Mouse (Mus musculus) stomach, embryonic 16.5 days (tissue): ENCODE results near the gene Dhx37. TPM values are rescaled to one million over a fixed set of nuclear protein-coding genes. Genes with fewer than 3 reads are reported as not detected.
A peak's percentile ranks its signal among the peaks of the same experiment; 100 is the strongest.

Source experiments
- ATAC-seq: fragments of 200-750 bp; cut with Nextera tagmentation; 2 replicates; pipeline ENCODE4 v1.8.0; 2017; ENCODE audit warnings: moderate number of reproducible peaks, moderate TSS enrichment; ENCODE audit not compliant: insufficient read depth, low FRiP score
- H3K27ac ChIP-seq: fragments of 300-500 bp; sonication (generic); 2 replicates; pipeline ENCODE4 v1.5.1; 2014; ENCODE audit warnings: low read length
- H3K27me3 ChIP-seq: fragments of 300-500 bp; sonication (generic); 2 replicates; pipeline ENCODE4 v1.6.1; 2014; ENCODE audit warnings: low read length, control low read depth, mixed read lengths; ENCODE audit not compliant: control insufficient read depth, insufficient read depth
- H3K36me3 ChIP-seq: fragments of 300-500 bp; sonication (generic); 2 replicates; pipeline ENCODE4 v1.6.1; 2014; ENCODE audit warnings: low read length; ENCODE audit not compliant: control insufficient read depth, insufficient read depth
- H3K4me1 ChIP-seq: fragments of 300-500 bp; sonication (generic); 2 replicates; pipeline ENCODE4 v1.6.1; 2014; ENCODE audit warnings: low read length, control low read depth, mixed read lengths; ENCODE audit not compliant: control insufficient read depth, insufficient read depth
- H3K4me2 ChIP-seq: fragments of 300-500 bp; sonication (generic); 2 replicates; pipeline ENCODE4 v1.6.1; 2014; ENCODE audit warnings: low read depth, low read length, mixed read lengths
- H3K4me3 ChIP-seq: fragments of 300-500 bp; sonication (generic); replicated peaks from 2 replicates; pipeline ENCODE4 v1.5.1; 2014; ENCODE audit warnings: mild to moderate bottlenecking, low read length
- H3K9ac ChIP-seq: fragments of 300-500 bp; sonication (generic); 2 replicates; pipeline ENCODE4 v1.6.1; 2014; ENCODE audit warnings: low read length
- H3K9me3 ChIP-seq: fragments of 300-500 bp; sonication (generic); replicated peaks from 2 replicates; pipeline ENCODE4 v1.6.1; 2016; ENCODE audit warnings: low read length, control low read depth; ENCODE audit not compliant: control insufficient read depth
- WGBS: fragments of 180-500 bp; shearing (Covaris S2); extraction: QIAGEN DNeasy Blood & Tissue Kit; methylation state at CpG from one replicate; pipeline ENCODE4 v1.1.7; 2014; 5-methylcytosine and 5-hydroxymethylcytosine counted together
- polyA plus RNA-seq: library from polyadenylated mRNA; unstranded; fragments of >200 nt; fragmentation: Nextera tagmentation; extraction: Ambion mirVana; gene quantifications from 2 replicates; pipeline ENCODE4 v1.2.1, GENCODE M21; 2015

The Dhx37 gene
- polyA plus RNA-seq, 1 experiment from 2014 or later = 8.4 TPM

DNA sequence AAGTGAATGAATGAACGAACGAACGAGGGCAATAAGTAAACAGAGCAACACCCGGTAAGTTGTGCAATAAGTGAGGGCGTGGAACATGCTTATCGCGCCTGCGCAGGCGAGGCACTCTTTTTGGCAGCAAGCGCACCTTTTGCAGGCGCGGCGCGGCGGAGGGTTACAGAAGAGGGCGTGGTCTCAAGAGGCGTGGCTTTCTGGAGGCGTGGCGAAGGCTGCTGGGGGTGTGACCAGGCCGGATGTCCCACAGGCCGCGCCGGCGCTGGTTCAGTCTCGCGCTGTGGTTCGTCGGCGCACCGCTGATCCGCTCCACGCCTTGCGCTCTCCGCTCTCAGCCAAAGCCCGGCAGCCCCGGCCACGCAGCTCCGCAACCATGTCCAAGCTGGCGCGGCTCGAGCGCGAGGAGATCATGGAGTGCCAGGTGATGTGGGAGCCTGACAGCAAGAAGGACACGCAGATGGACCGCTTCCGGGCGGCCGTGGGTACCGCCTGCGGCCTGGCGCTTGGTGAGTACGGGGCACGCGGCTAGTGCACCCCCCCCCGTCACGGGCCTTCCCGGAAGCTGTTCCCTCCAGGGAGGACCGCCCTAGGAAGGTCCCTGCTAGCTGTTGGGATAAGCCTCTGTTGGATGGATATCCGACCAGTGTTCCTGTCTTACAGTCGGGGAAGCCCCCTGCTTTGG lies 41.8 kb upstream of the Dhx37 start, which contains the start of gene Aacs:
Aacs (plus strand) TSS at position 214 of the 685 bp plus-strand sequence.
- no peaks in the 10 kb centered on the region for H3K36me3 ChIP-seq
- peak within 1 kb of the TSS; percentile 85 for H3K27ac ChIP-seq
- peak within 1 kb of the TSS; percentile 93 for H3K4me3 ChIP-seq
- H3K4me2 ChIP-seq = peak within 1 kb of the TSS; percentile 74
- H3K4me1 ChIP-seq = peaks cover 28% of the 10 kb centered on the region
- WGBS = under 1% methylated on average over 60 of the region's 60 CpGs
- H3K9me3 ChIP-seq = no peaks in the 10 kb centered on the region
- H3K9ac ChIP-seq = peak within 1 kb of the TSS; percentile 90
- no peaks in the 10 kb centered on the region for H3K27me3 ChIP-seq
- peak; percentile 95 for ATAC-seq

DNA sequence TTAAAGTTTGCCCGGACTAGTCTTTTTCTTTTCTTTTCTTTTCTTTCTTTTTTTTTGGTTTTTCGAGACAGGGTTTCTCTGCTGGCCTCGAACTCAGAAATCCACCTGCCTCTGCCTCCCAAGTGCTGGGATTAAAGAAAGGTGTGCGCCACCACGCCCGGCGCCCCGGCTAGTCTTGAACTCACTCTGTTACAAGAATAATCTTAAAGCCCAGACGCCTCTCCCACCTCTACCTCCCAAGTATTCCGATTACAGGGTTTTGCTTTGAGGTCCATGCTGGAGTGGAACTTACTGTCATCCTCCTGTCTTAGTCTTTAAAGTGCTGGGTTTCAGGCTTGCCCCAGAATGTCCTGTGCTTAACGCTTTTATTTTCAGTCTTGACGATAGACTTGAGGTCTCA lies 41.1 kb upstream of the Dhx37 start:
- no peaks in the 10 kb centered on the region for H3K36me3 ChIP-seq
- WGBS = 57% methylated on average over 12 of the region's 12 CpGs
- peak overlapping the region; percentile 74 for H3K4me2 ChIP-seq
- H3K27ac ChIP-seq = peak overlapping the region; percentile 56
- H3K27me3 ChIP-seq = no peaks in the 10 kb centered on the region
- H3K9me3 ChIP-seq = no peaks in the 10 kb centered on the region
- peak overlapping the region; percentile 93 for H3K4me3 ChIP-seq
- H3K4me1 ChIP-seq = peaks cover 22% of the 10 kb centered on the region
- H3K9ac ChIP-seq = peak overlapping the region; percentile 44
- no peak for ATAC-seq

GRCm38 (mm10) chr5:125472796-125473475 lies 39.0 kb upstream of the Dhx37 start:
- H3K36me3 ChIP-seq = no peaks in the 10 kb centered on the region

GRCm38 (mm10) chr5:125470713-125471112 lies 36.8 kb upstream of the Dhx37 start:
- H3K27ac ChIP-seq = no peak overlapping the region
- no peaks in the 10 kb centered on the region for H3K9me3 ChIP-seq
- no peak for ATAC-seq
- 0 out of 2 replicates have a peak, but pooled peaks cover 3% of the 10 kb centered on the region for H3K4me1 ChIP-seq
- H3K4me3 ChIP-seq = no peak overlapping the region
- H3K4me2 ChIP-seq = no peak overlapping the region
- H3K27me3 ChIP-seq = no peaks in the 10 kb centered on the region
- H3K9ac ChIP-seq = no peak overlapping the region
- H3K36me3 ChIP-seq = no peaks in the 10 kb centered on the region
- 87% methylated on average over 4 of the region's 4 CpGs for WGBS

More at GRCm38 (mm10) chr5:125472796-125473475, 39.0 kb upstream of the Dhx37 start:
- Histone ChIP-seq H3K9ac (no peak overlapping the region), H3K27ac (no peak overlapping the region), H3K4me3 (no peak overlapping the region), H3K27me3 (no peaks in the 10 kb centered on the region), H3K4me1 (peaks cover 16% of the 10 kb centered on the region), H3K9me3 (no peaks in the 10 kb centered on the region), H3K4me2 (no peak overlapping the region)
- no peak for ATAC-seq
- 71% methylated on average over 9 of the region's 9 CpGs for WGBS

DNA sequence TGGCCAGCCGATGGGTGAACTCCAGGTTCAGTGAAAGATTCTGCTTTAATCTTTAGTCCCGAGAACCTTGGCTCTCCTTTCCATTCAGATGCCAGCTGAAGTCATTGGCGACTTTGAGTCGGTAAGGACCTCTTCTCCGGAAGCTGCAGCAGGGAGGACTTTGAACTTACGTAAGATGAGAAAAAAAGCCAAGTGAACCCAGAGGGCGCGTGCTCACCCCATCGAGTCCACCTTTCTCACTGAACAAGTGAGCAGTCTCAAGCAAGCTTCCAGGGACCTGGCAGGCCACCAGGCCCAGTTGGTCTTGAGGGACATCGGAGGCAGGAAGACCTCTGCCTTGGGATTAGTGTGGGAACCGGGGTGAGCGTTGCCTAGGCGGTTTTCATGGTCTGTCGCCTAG lies 33.3 kb upstream of the Dhx37 start:
- no peak overlapping the region for H3K9ac ChIP-seq
- 88% methylated on average over 14 of the region's 14 CpGs for WGBS
- peaks cover 9% of the 10 kb centered on the region for H3K4me1 ChIP-seq
- no peaks in the 10 kb centered on the region for H3K9me3 ChIP-seq
- no peaks in the 10 kb centered on the region for H3K27me3 ChIP-seq
- no peak overlapping the region for H3K4me2 ChIP-seq
- no peak overlapping the region for H3K4me3 ChIP-seq
- H3K27ac ChIP-seq = no peak overlapping the region
- no peaks in the 10 kb centered on the region for H3K36me3 ChIP-seq
- ATAC-seq = no peak

DNA sequence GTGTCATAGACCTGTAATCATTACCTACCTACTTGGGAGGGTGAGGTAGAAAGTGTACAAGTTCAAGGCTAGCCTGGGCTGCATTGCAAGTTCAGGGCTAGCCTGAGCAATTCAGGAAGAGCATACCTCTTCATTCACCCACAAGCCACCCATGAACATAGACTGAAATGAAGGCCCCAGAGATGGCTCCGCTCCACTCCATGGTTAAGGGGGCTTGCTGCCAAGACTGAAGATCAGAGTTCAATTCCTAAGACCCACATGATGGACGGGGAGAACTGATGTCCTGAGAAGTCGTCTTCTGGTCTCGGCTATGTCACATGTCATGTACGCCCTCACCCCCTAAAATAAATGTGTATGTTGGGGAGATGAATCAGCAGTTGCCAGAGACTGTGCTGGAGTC lies 32.6 kb upstream of the Dhx37 start:
- Histone ChIP-seq H3K27me3 (no peaks in the 10 kb centered on the region), H3K4me3 (no peak overlapping the region; the same call in 1 of the 2 replicates), H3K9ac (0 out of 2 replicates have a peak overlapping the region, but pooled peaks have one; percentile 69), H3K4me2 (no peak overlapping the region), H3K27ac (no peak overlapping the region), H3K4me1 (peaks cover 9% of the 10 kb centered on the region), H3K9me3 (no peaks in the 10 kb centered on the region), H3K36me3 (no peaks in the 10 kb centered on the region)
- ATAC-seq = no peak
- 84% methylated on average over 5 of the region's 5 CpGs for WGBS

DNA sequence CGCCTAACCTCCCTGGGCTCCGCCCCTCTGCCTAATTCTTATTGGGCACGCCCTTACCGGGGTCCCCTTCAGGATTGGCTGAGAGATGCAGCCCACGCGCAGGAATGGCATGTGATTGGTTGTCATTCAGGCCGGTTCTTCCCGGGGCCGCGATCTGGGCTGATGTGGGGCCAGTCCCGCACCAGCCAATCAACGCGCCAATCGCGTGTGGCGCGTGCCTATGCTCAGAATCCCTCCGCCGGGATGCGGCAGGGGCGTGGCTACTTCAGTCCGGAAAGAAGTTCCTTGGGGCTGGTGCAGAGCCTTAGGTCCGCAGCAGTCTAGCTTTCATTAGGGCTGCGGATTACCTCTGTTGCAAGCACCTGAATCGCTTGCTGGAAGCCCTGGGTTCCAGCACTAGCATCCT lies 31.8 kb upstream of the Dhx37 start:
- no peaks in the 10 kb centered on the region for H3K36me3 ChIP-seq
- 0% methylated on average over 25 of the region's 25 CpGs for WGBS
- peaks cover 9% of the 10 kb centered on the region for H3K4me1 ChIP-seq
- H3K9me3 ChIP-seq = no peaks in the 10 kb centered on the region
- H3K27ac ChIP-seq = peak overlapping the region; percentile 64; the same call in 1 of the 2 replicates
- H3K4me3 ChIP-seq = peak overlapping the region; percentile 49
- ATAC-seq = peak; percentile 100
- H3K4me2 ChIP-seq = peak overlapping the region; percentile 67
- peak overlapping the region; percentile 69 for H3K9ac ChIP-seq
- H3K27me3 ChIP-seq = no peaks in the 10 kb centered on the region

DNA sequence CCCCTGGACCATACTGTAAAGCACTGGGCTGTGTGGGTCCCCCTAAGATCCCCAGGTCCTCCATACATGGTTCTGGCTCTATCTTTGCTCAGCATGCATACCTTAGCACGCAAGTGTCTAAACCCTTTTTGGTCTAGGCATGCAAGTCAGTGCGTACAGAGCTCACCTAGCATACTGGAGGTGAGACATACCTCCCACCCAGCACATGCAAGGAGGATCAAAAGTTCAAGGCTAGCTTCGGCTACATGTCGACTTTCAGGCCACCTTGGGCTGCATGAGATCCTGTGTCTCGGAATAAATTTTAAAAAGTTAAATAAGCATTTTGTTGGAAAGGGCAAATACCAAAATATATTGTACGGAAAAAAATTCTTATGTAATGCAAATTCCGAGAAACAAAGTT lies 31.3 kb upstream of the Dhx37 start:
- no peak for ATAC-seq
- Histone ChIP-seq H3K4me1 (peaks cover 9% of the 10 kb centered on the region), H3K9ac (peak overlapping the region; percentile 46; the same call in 1 of the 2 replicates), H3K27ac (peak overlapping the region; percentile 67), H3K4me3 (peak overlapping the region; percentile 49), H3K27me3 (no peaks in the 10 kb centered on the region), H3K9me3 (no peaks in the 10 kb centered on the region), H3K4me2 (peak overlapping the region; percentile 67), H3K36me3 (no peaks in the 10 kb centered on the region)
- 32% methylated on average over 7 of the region's 7 CpGs for WGBS

DNA sequence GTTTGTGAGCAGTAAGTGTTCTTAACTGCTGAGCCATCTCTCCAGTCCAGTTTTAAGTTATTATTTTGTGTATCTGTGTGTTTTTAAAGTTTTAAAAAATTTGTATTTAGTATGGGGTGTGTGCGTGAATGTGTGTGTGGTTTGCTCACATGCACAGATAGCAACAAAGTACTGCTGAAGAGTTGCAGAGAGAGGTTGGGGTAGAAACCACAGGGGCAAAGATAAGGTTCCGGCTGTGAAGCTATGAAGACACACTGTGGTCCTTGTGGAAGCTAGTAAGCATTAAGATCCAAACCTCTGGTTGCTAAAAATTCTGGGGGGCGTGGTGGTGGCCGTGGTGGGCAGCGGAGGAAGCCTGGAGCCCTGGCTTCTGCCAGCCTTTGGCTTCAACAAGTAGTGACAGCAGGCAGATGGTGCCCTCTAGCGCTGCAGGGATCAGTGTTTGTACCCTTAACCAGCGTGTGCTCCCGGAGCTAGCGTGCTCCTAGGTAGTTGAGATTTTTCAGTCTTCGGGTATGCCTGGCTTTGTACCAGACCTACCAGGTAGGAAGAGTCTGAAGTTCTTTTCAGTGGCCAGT lies 28.0 kb upstream of the Dhx37 start:
- Histone ChIP-seq H3K9me3 (no peaks in the 10 kb centered on the region), H3K36me3 (no peaks in the 10 kb centered on the region), H3K4me3 (no peak overlapping the region), H3K9ac (no peak overlapping the region), H3K4me1 (peaks cover 9% of the 10 kb centered on the region), H3K4me2 (no peak overlapping the region), H3K27me3 (no peaks in the 10 kb centered on the region), H3K27ac (no peak overlapping the region)
- 46% methylated on average over 10 of the region's 10 CpGs for whole genome bisulfite sequencing
- no peak for ATAC-seq
